Mouse (Mus musculus): ENCODE measurements at regions not wholly inside any gene's neighbourhood (a gene's known extent, or its start where the extent isn't known, plus 50 kb on each side); places are given as distances from the start of the nearest gene placed in this dataset.

- TF ChIP-seq CTCF (IDR thresholded peaks at IDR 0.05) (no peak), EP300 (IDR thresholded peaks at IDR 0.05) (no peak; the same call in 1 of the 2 replicates)
- DNase-seq (ENCODE audit: low spot score): peak; percentile 66
- Histone ChIP-seq H3K4me2 (replicated peaks; ENCODE audit: low read depth, low read length) (no peak overlapping the region), H3K4me1 (ENCODE audit: insufficient read depth, low read depth, low read length) (no peaks in the 10 kb centered on the region), H3K9ac (replicated peaks; ENCODE audit: low read depth) (no peak overlapping the region), H3K4me3 (ENCODE audit: low read depth, low read length) (no peak overlapping the region), H3K36me3 (ENCODE audit: insufficient read depth, low read length) (no peaks in the 10 kb centered on the region), H3K27me3 (replicated peaks; ENCODE audit: insufficient read depth, low read length) (no peaks in the 10 kb centered on the region), H3K27ac (ENCODE audit: low read length) (no peak overlapping the region), H3K9me3 (ENCODE audit: low read length) (no peaks in the 10 kb centered on the region)
- 64% methylated on average over 11 of the region's 11 CpGs for WGBS
- peak; percentile 59; the same call in 1 of the 2 replicates for ATAC-seq
Observed at GRCm38 (mm10) chr13:102526621-102527140, 166.7 kb upstream of the Cd180 start.

GRCm38 (mm10) chr13:102533784-102534183 is 159.6 kb upstream of the Cd180 start:
- no peaks in the 10 kb centered on the region; the same call in 1 of the 2 replicates for H3K4me1 ChIP-seq (ENCODE audit: insufficient read depth, low read depth, low read length)
- H3K9me3 ChIP-seq (ENCODE audit: low read length): no peaks in the 10 kb centered on the region
- H3K27ac ChIP-seq (ENCODE audit: low read length): 0 out of 2 replicates have a peak overlapping the region, but pooled peaks have one; percentile 6
- H3K4me2 ChIP-seq (replicated peaks; ENCODE audit: low read depth, low read length): no peak overlapping the region
- no peak overlapping the region for H3K9ac ChIP-seq (replicated peaks; ENCODE audit: low read depth)
- no peaks in the 10 kb centered on the region for H3K36me3 ChIP-seq (ENCODE audit: insufficient read depth, low read length)
- 28% methylated on average over 4 of the region's 4 CpGs for WGBS
- no peak for TF ChIP-seq EP300 (IDR thresholded peaks at IDR 0.05)
- 0 out of 2 replicates have a peak, but pooled peaks have one; percentile 26 for TF ChIP-seq CTCF (IDR thresholded peaks at IDR 0.05)
- peak; percentile 73 for ATAC-seq
- DNase-seq (ENCODE audit: low spot score): peak; percentile 81
- H3K4me3 ChIP-seq (ENCODE audit: low read depth, low read length): no peak overlapping the region
- no peaks in the 10 kb centered on the region for H3K27me3 ChIP-seq (replicated peaks; ENCODE audit: insufficient read depth, low read length)

GRCm38 (mm10) chr13:102537424-102538242 is 155.7 kb upstream of the Cd180 start:
- peak; percentile 80 for DNase-seq (ENCODE audit: low spot score)
- TF ChIP-seq CTCF (IDR thresholded peaks at IDR 0.05) (no peak), EP300 (IDR thresholded peaks at IDR 0.05) (peak; percentile 78)
- peak; percentile 88 for ATAC-seq

GRCm38 (mm10) chr13:102540436-102540835 is 152.9 kb upstream of the Cd180 start:
- Histone ChIP-seq H3K36me3 (ENCODE audit: insufficient read depth, low read length) (no peaks in the 10 kb centered on the region), H3K4me2 (replicated peaks; ENCODE audit: low read depth, low read length) (no peak overlapping the region), H3K9ac (replicated peaks; ENCODE audit: low read depth) (no peak overlapping the region), H3K9me3 (ENCODE audit: low read length) (no peaks in the 10 kb centered on the region), H3K4me3 (ENCODE audit: low read depth, low read length) (no peak overlapping the region), H3K4me1 (ENCODE audit: insufficient read depth, low read depth, low read length) (no peaks in the 10 kb centered on the region; the same call in 1 of the 2 replicates), H3K27ac (ENCODE audit: low read length) (no peak overlapping the region), H3K27me3 (replicated peaks; ENCODE audit: insufficient read depth, low read length) (no peaks in the 10 kb centered on the region)
- WGBS: 73% methylated on average over 4 of the region's 4 CpGs
- no peak for ATAC-seq
- TF ChIP-seq EP300 (IDR thresholded peaks at IDR 0.05): no peak
- no peak for TF ChIP-seq CTCF (IDR thresholded peaks at IDR 0.05)
- no peak for DNase-seq (ENCODE audit: low spot score)

More at GRCm38 (mm10) chr13:102537424-102538242, 155.7 kb upstream of the Cd180 start:
- peak overlapping the region; percentile 72 for H3K27ac ChIP-seq (ENCODE audit: low read length)
- no peaks in the 10 kb centered on the region for H3K36me3 ChIP-seq (ENCODE audit: insufficient read depth, low read length)
- H3K9ac ChIP-seq (replicated peaks; ENCODE audit: low read depth): no peak overlapping the region
- H3K27me3 ChIP-seq (replicated peaks; ENCODE audit: insufficient read depth, low read length): no peaks in the 10 kb centered on the region
- H3K4me1 ChIP-seq (ENCODE audit: insufficient read depth, low read depth, low read length): no peaks in the 10 kb centered on the region; the same call in 1 of the 2 replicates
- peak overlapping the region; percentile 39 for H3K4me2 ChIP-seq (replicated peaks; ENCODE audit: low read depth, low read length)
- 22% methylated on average over 19 of the region's 19 CpGs for WGBS
- H3K9me3 ChIP-seq (ENCODE audit: low read length): no peaks in the 10 kb centered on the region
- H3K4me3 ChIP-seq (ENCODE audit: low read depth, low read length): no peak overlapping the region

- Histone ChIP-seq H3K9me3 (ENCODE audit: low read length) (no peaks in the 10 kb centered on the region), H3K4me2 (replicated peaks; ENCODE audit: low read depth, low read length) (no peak overlapping the region), H3K4me3 (ENCODE audit: low read depth, low read length) (no peak overlapping the region), H3K9ac (replicated peaks; ENCODE audit: low read depth) (no peak overlapping the region), H3K27ac (ENCODE audit: low read length) (no peak overlapping the region), H3K4me1 (ENCODE audit: insufficient read depth, low read depth, low read length) (no peaks in the 10 kb centered on the region), H3K36me3 (ENCODE audit: insufficient read depth, low read length) (no peaks in the 10 kb centered on the region), H3K27me3 (replicated peaks; ENCODE audit: insufficient read depth, low read length) (no peaks in the 10 kb centered on the region)
- DNase-seq (ENCODE audit: low spot score): no peak
- no peak for ATAC-seq
- TF ChIP-seq EP300 (IDR thresholded peaks at IDR 0.05) (no peak), CTCF (IDR thresholded peaks at IDR 0.05) (no peak)
- WGBS: 74% methylated on average over 5 of the region's 5 CpGs
Observed at GRCm38 (mm10) chr13:102544359-102545165, 148.8 kb upstream of the Cd180 start.
